20 mouse cellular contexts compared by ENCODE assay signal in the genomic region with DNA sequence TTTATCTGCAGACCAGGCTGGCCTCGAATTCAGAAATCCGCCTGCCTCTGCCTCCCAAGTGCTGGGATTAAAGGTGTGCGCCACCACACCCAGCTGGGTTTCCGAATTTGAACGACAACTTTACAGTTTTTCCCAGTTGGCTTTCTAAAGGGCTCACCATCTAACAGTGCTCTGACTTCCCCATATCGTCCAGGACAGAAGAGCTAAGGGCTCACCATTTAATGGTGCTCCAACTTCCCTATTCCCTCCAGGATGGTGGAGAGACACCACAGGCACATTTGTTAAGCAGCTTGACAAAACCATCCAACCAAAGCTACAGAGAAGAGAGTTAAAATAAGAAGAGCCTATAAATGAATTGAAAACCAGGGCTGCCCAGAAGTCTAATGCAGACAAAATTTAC.
"Had no signal": no experiment of that assay in that cellular context is flagged by ENCODE, and none has a peak within 500 bp of the region (broad histone marks: within the 10 kb centered on the region; RNA-seq: fewer than 3 reads in every experiment).

No protein-coding gene starts in this region.

- H3K4me2 ChIP-seq: lung, embryonic 15.5 days; midbrain, embryonic 11.5 days; midbrain, embryonic 13.5 days; midbrain, embryonic 15.5 days; neural tube, embryonic 12.5 days had no signal

- H3K4me1 ChIP-seq: midbrain, embryonic 15.5 days had no signal

- H3K4me3 ChIP-seq: lung, embryonic 15.5 days; midbrain, embryonic 13.5 days; midbrain, embryonic 15.5 days; neural tube, embryonic 12.5 days had no signal

- H3K27ac ChIP-seq: lung, embryonic 15.5 days; macrophage; midbrain, embryonic 13.5 days; midbrain, embryonic 15.5 days; neural tube, embryonic 12.5 days had no signal

- H3K36me3 ChIP-seq: lung, embryonic 15.5 days; midbrain, embryonic 15.5 days; neural tube, embryonic 12.5 days had no signal

- H3K27me3 ChIP-seq: lung, embryonic 15.5 days; midbrain, embryonic 13.5 days; midbrain, embryonic 15.5 days; neural tube, embryonic 12.5 days had no signal

- ATAC-seq: liver, postnatal 0 days; lung, postnatal 0 days; midbrain, embryonic 13.5 days; midbrain, embryonic 15.5 days had no signal

- H3K9ac ChIP-seq: liver, postnatal 0 days; lung, embryonic 15.5 days; midbrain, embryonic 13.5 days; midbrain, embryonic 15.5 days; neural tube, embryonic 12.5 days had no signal

- H3K9me3 ChIP-seq: lung, embryonic 15.5 days; megakaryocyte, embryonic 14.5 days; midbrain, embryonic 13.5 days; midbrain, embryonic 15.5 days; neural tube, embryonic 12.5 days had no signal

- DNase-seq: liver, postnatal 0 days; lung, adult 2 months; lung, postnatal 14 days; lung, postnatal 36 days; retina, postnatal 1 day; right cerebral cortex, adult 18-20 months; right cerebral cortex, postnatal 25 days; right cerebral cortex, postnatal 4 days; spleen, adult 18-20 months; thymus, adult 18-20 months; thymus, postnatal 14 days; thymus, postnatal 36 days had no signal
